Mouse (Mus musculus): Measurements from ENCODE around the gene Ift52. TPM values are rescaled to one million over a fixed set of nuclear protein-coding genes. Genes with fewer than 3 reads are reported as not detected.
A peak's percentile ranks its signal among the peaks of the same experiment; 100 is the strongest.

The Ift52 gene
- total RNA-seq, 2 experiments from 2014 or later = 29.8 to 30.6 TPM

DNA sequence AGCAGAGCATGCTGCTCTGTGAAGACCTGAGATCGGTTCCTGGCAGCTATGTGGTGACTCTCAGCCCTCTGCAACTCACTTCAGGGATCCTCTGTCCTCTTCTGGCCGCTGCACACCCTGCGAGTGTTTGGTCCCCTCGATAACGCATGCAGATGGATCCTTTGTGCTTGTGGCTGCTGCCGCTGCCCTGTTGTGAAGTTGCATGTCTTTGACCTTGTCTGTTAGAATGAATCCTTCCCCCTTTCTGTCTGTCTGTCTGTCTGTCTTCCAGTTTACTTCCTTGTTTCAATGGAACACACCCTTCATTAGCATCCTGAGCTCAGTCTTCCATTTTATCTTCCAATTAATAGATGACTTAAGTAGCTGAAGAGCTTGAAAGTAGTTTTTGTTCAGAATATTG is 49.2 kb downstream of the Ift52 start:
- intact Hi-C loops (cut with DNase I) = no loop called here
- DNase-seq (ENCODE audit: low spot score in 2 of 2) = no peak

DNA sequence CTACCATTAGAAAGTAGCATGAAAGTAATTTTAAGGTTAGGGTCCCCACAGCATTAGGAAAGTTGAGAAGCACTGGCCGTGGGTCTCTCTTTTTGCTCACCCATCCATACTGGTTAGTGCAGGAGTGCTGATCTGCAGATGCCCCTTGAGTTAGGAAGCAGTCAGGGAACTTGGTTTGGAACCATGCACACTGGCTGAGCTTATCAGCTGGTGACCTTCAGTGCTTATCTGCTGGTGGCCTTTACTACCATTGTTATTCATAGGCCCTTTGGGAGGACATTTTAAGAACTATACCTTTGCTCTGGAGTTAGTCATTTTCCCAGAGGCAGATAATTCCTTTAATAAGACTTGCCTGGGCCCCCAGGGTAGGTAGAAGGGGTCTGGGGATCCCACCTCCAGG is 50.1 kb downstream of the Ift52 start:
- DNase-seq (ENCODE audit: low spot score in 2 of 2) = no peak
- intact Hi-C loops (cut with DNase I) = no loop called here

GRCm38 (mm10) chr2:163070213-163070612 is 53.1 kb downstream of the Ift52 start:
- intact Hi-C loops (cut with DNase I) = no loop called here
- DNase-seq (ENCODE audit: low spot score in 2 of 2) = no peak

GRCm38 (mm10) chr2:163071590-163071989 is 54.4 kb downstream of the Ift52 start:
- DNase-seq (ENCODE audit: low spot score in 2 of 2) = no peak
- intact Hi-C loops (cut with DNase I) = no loop called here

- intact Hi-C loops (cut with DNase I) = no loop called here
- no peak for DNase-seq (ENCODE audit: low spot score in 2 of 2)
Measured at GRCm38 (mm10) chr2:163073023-163073757, 56.0 kb downstream of the Ift52 start.

- peak; percentile 46 to 56 for DNase-seq (ENCODE audit: low spot score in 2 of 2)
- intact Hi-C loops (cut with DNase I) = no loop called here
Measured at GRCm38 (mm10) chr2:163074006-163074405, 56.9 kb downstream of the Ift52 start.

DNA sequence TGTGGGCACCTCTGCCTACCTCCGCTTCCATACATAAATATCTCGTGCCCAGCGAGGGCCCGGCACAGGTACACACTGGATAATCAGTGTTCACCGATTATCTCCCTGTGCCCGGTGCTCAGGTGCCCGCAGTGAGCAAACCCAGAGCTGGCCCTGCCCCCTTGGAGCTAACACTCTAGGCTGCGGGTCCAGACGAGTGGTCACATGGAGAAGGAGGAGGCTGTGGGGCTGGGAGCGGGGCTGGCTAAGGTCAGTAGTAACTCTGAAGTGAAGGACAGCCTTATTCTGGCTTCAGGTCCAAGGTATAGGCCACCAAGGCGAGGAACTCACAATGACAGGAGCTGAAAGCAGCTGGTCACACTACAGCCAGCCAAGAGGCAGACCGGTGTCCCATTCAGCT is 57.7 kb downstream of the Ift52 start:
- intact Hi-C loops (cut with DNase I) = no loop called here
- no peak for DNase-seq (ENCODE audit: low spot score in 2 of 2)

DNA sequence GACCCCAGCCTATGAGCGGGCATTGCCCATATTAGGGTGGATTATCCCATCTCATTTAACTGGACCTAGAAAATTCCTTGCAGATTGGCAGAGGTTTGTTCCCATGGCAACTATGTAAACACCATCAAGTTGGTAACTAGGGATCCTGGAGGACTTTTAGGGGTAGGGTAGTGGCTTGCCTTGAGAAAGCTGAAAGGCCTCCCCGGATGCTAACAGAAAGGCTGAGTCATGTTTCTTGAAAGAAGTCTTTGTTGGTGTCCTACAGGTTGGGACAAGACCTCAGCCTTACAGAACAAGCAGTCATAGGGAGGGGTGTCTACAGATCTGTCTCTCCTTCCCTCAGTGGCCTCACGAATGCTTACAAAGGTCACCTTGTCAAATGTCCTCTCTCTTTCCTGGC is 58.1 kb downstream of the Ift52 start:
- no peak for DNase-seq (ENCODE audit: low spot score in 2 of 2)
- intact Hi-C loops (cut with DNase I) = no loop called here

GRCm38 (mm10) chr2:163079041-163079440 is 61.9 kb downstream of the Ift52 start:
- intact Hi-C loops (cut with DNase I) = no loop called here
- no peak for DNase-seq (ENCODE audit: low spot score in 2 of 2)

DNA sequence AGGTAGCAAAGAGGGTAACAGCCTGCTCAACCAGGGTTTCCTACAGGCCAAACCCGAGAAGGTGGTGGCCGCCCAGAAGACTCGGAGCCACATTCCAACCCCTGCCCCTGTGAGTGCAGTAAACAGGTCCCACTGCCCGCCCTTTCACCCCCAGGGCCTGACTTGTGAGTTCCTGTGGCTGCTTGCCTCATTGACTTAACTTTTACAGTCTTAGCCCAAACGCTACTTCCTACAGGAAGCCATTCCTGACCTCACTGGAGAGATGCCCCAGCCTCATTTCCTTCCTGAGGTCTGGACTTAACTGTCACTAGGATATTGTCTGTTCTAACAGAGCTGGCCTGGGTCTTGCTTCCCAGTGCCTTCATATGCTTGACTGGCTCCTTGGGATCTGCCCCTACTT is 65.4 kb downstream of the Ift52 start:
- no peak for DNase-seq (ENCODE audit: low spot score in 2 of 2)
- intact Hi-C loops (cut with DNase I) = no loop called here

GRCm38 (mm10) chr2:163084519-163084918 is 67.4 kb downstream of the Ift52 start:
- intact Hi-C loops (cut with DNase I) = no loop called here
- DNase-seq (ENCODE audit: low spot score in 2 of 2) = no peak

GRCm38 (mm10) chr2:163085047-163085446 is 67.9 kb downstream of the Ift52 start:
- no peak for DNase-seq (ENCODE audit: low spot score in 2 of 2)
- intact Hi-C loops (cut with DNase I) = no loop called here

DNA sequence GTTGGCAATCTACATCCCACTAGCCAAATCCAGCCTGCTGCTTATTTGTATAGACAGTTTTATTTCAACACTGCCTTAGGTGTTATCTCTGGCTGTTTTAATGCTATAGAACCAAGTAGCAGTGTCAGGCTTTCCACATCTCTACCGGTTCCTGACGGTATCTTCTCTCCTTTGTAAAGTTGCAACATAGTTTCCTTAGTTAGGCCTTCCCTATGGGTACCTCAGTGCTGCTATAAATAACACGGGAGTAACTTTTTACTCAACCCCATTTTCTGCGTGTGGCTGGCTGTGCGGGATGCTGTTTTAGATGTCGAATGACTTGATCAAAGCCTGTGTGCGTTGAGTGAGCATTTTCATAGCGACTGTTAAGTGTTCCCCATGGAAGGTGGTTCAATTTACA is 69.4 kb downstream of the Ift52 start:
- no peak for DNase-seq (ENCODE audit: low spot score in 2 of 2)
- intact Hi-C loops (cut with DNase I) = no loop called here

DNA sequence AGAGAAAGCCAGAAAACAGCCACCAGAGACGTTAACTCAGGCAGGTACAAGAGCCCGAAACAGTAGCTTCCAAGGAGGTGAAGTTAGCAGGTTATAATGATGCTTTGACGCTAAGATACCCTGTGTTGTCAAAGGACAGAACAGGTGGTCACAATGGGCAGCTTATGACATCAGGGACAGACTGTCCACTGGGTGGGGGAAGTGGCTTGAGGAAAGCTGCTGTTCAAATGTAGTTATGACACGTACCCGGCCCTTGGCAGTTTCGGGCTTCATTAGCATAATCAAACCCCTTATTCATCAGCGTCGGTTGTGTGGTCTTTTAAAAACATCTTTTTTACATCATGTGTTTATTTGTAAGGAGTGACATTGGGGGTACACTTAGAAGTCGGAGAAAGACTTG is 70.6 kb downstream of the Ift52 start, which contains the start of gene Gtsf1l:
TSS of gene Gtsf1l (minus strand) at position 128 of the 400 bp plus-strand sequence.
- intact Hi-C loops (cut with DNase I) = no loop called here
- no peak for DNase-seq (ENCODE audit: low spot score in 2 of 2)

DNA sequence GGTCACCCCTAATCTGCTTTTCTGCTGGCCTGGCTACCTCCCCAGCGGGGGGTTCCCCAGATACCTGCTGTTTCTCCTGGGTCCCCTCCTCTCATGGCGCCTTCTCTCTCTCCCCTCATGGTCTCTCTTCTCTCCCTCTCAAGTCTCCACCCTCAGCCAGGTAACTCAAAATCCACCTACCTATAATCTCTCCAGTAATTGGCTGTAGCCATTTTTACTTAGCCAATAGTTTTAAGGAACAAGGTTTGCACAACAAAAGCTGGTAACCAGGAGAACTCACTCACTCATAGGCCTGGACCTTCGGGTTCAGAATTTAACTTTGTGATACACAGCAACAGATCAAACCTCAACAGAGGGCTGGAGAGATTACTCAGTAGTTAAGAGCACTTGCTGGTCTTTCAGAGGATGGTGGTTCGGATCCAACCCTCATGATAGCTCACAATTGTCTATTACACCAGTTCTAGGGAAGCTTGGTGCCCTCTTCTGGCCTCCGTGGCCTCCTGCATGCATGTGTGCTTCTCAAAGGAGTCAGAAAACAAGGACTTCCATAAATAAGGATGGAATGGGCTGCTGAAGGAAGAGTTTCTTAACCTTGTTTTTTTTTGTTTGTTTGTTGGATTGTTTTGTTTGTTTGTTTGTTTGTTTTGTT is 72.4 kb downstream of the Ift52 start:
- intact Hi-C loops (cut with DNase I) = no loop called here
- DNase-seq (ENCODE audit: low spot score in 2 of 2) = no peak

GRCm38 (mm10) chr2:163094909-163095308 is 77.8 kb downstream of the Ift52 start:
- intact Hi-C loops (cut with DNase I) = loop anchor here (5.0 kb wide), 1 partner anchor 173 kb away; no protein-coding TSS in a partner anchor
- no peak for DNase-seq (ENCODE audit: low spot score in 2 of 2)

Small RNA genes within 50 kb of the gene (microRNA-seq; reads per million reads assigned to microRNA genes)
- gene Gm22174 (0 reads per million in 2 experiments), gene Mir7003 (0 reads per million in 2 experiments)

Other genes starting within 250 kb of the Ift52 start
- 100 to 1,000 TPM; 112 to 115 TPM for gene Srsf6, start 85.8 kb upstream of the Ift52 start, total RNA-seq (2021)
- gene L3mbtl1, start 73.9 kb upstream of the Ift52 start, total RNA-seq (2021) = 10 to 100 TPM; 24.1 to 24.9 TPM
- 1 to 10 TPM in 1 of 2 experiments, under 1 TPM in 1; 0.55 to 1.1 TPM for gene Sgk2, start 30.0 kb upstream of the Ift52 start, total RNA-seq (2021)
- gene Mybl2, start 37.3 kb downstream of the Ift52 start, total RNA-seq (2021) = 1 to 10 TPM; 2.0 to 2.4 TPM
- not detected for gene Gtsf1l, start 70.5 kb downstream of the Ift52 start, total RNA-seq (2021)
- gene Tox2, start 185.8 kb downstream of the Ift52 start, total RNA-seq (2021) = 10 to 100 TPM; 22.0 to 27.4 TPM